Mouse (Mus musculus) ES-E14 (cell line): Measurements from ENCODE around the gene Gm49333. TPM values are rescaled to one million over a fixed set of nuclear protein-coding genes. Genes with fewer than 3 reads are reported as not detected.

Source experiments
- DNase-seq: peaks from one replicate; pipeline ENCODE4 v3.0.0-alpha.2; 2013; ENCODE audit warnings: low read depth, low spot score
- H3K27ac ChIP-seq: 2 replicates; pipeline ENCODE4 v1.5.1; 2012; ENCODE audit warnings: low read depth, mild to moderate bottlenecking, low read length, moderate library complexity, mixed read lengths; ENCODE audit not compliant: poor library complexity, insufficient read depth, severe bottlenecking
- H3K36me3 ChIP-seq: 2 replicates; pipeline ENCODE4 v1.6.1; 2012; ENCODE audit warnings: mild to moderate bottlenecking, low read length, moderate library complexity, mixed read lengths; ENCODE audit not compliant: control insufficient read depth, poor library complexity, insufficient read depth, severe bottlenecking
- H3K4me1 ChIP-seq, 2 experiments: fragments of 150-350 bp in 1 of 2; sonication (generic) in 1 of 2; 2 replicates each; pipeline ENCODE4 v1.6.1; 2012; ENCODE audit warnings: low read length in 2 of 2, mild to moderate bottlenecking in 1 of 2, mixed read lengths in 1 of 2; ENCODE audit not compliant: control insufficient read depth in 2 of 2, insufficient read depth in 2 of 2, poor library complexity in 1 of 2
- H3K4me3 ChIP-seq, 2 experiments: fragments of 150-350 bp in 1 of 2; sonication (generic) in 1 of 2; 2 replicates each; pipeline ENCODE4 v1.5.1; 2012; ENCODE audit warnings: low read length in 2 of 2, low read depth in 1 of 2, mild to moderate bottlenecking in 1 of 2, mixed read lengths in 1 of 2; ENCODE audit not compliant: insufficient read depth in 1 of 2, poor library complexity in 1 of 2, severe bottlenecking in 1 of 2
- H3K9ac ChIP-seq: 2 replicates; pipeline ENCODE4 v1.6.1; 2012; ENCODE audit warnings: low read depth, mild to moderate bottlenecking, low read length, mixed read lengths; ENCODE audit not compliant: poor library complexity, insufficient read depth, severe bottlenecking
- H3K9me3 ChIP-seq: fragments of 150-350 bp; sonication (generic); 2 replicates; pipeline ENCODE4 v1.6.1; 2012; ENCODE audit warnings: low read depth, mild to moderate bottlenecking, low read length; ENCODE audit not compliant: control insufficient read depth, insufficient read depth
- CHD2 ChIP-seq: IDR thresholded peaks from 2 replicates; pipeline ENCODE4 v1.6.1; 2014; ENCODE audit warnings: mild to moderate bottlenecking, low read depth, low read length, inconsistent platforms
- HCFC1 ChIP-seq: IDR thresholded peaks from 2 replicates; pipeline ENCODE4 v1.6.1; 2012; ENCODE audit warnings: low read length, inconsistent platforms, borderline replicate concordance; ENCODE audit not compliant: insufficient read depth
- MAFK ChIP-seq: IDR thresholded peaks from 2 replicates; pipeline ENCODE4 v1.6.1; 2014; ENCODE audit warnings: mild to moderate bottlenecking, low read depth, low read length, inconsistent platforms; ENCODE audit not compliant: insufficient read depth
- ZC3H11A ChIP-seq: IDR thresholded peaks from 2 replicates; pipeline ENCODE4 v1.6.1; 2012; ENCODE audit warnings: low read depth, mild to moderate bottlenecking, inconsistent platforms, low read length, borderline replicate concordance
- ZNF384 ChIP-seq: IDR thresholded peaks from 2 replicates; pipeline ENCODE4 v1.6.1; 2012; ENCODE audit warnings: low read depth, low read length, inconsistent platforms
- in situ Hi-C, 2 experiments: fragments of 600-800 bp; cut with MboI; formaldehyde crosslinking; loops; one replicate each; pipeline ENCODE4 v1.15.1; 2025; ENCODE audit warnings: low sequenced_read_pairs in 2 of 2, inconsistent platforms in 1 of 2; ENCODE audit not compliant: unreplicated experiment in 2 of 2
- total RNA-seq: library from RNA; depleted of rRNA; stranded (reverse); fragments of 300-350 nt; gene quantifications from 2 replicates; pipeline ENCODE4 v1.2.3, GENCODE M21; 2012

Gm49333 gene
- total RNA-seq, 1 experiment = not detected

- no peaks in the 10 kb centered on the region for H3K9me3 ChIP-seq
- no peak overlapping the region for H3K27ac ChIP-seq
- TF ChIP-seq ZC3H11A = no peak
- no peak for TF ChIP-seq ZNF384
- no peak for TF ChIP-seq CHD2
- TF ChIP-seq MAFK = no peak
- no peak for TF ChIP-seq HCFC1
- DNase-seq = no peak
- in situ Hi-C loops = no loop called here
- no peak overlapping the region for H3K9ac ChIP-seq
- no peaks in the 10 kb centered on the region for H3K36me3 ChIP-seq
- peaks cover 0 to 7% of the 10 kb centered on the region in 2 experiments; a peak in 1 of 4 replicates for H3K4me1 ChIP-seq
- H3K4me3 ChIP-seq = peak overlapping the region in 1 of 2 experiments; percentile 52; a peak in 1 of 4 replicates
Measured at GRCm38 (mm10) chr16:20590680-20591038, 20.8 kb upstream of the Gm49333 start.

- TF ChIP-seq HCFC1 (no peak), MAFK (no peak), CHD2 (no peak), ZC3H11A (no peak), ZNF384 (no peak)
- DNase-seq = no peak
- in situ Hi-C loops = no loop called here
- Histone ChIP-seq H3K4me1 (peaks cover 0 to 7% of the 10 kb centered on the region in 2 experiments; a peak in 1 of 4 replicates), H3K27ac (no peak overlapping the region), H3K9ac (peak overlapping the region; percentile 6; the same call in 1 of the 2 replicates), H3K4me3 (peak overlapping the region; percentile 48 to 55; a peak in 3 of 4 replicates), H3K36me3 (no peaks in the 10 kb centered on the region), H3K9me3 (no peaks in the 10 kb centered on the region)
Measured at GRCm38 (mm10) chr16:20591076-20591705, 20.2 kb upstream of the Gm49333 start.

GRCm38 (mm10) chr16:20595060-20595673 is 16.2 kb upstream of the Gm49333 start:
- no peak for DNase-seq
- H3K4me1 ChIP-seq = peaks cover 0 to 6% of the 10 kb centered on the region in 2 experiments; a peak in 1 of 4 replicates
- H3K4me3 ChIP-seq = no peak overlapping the region
- no peaks in the 10 kb centered on the region for H3K9me3 ChIP-seq
- H3K27ac ChIP-seq = no peak overlapping the region
- in situ Hi-C loops = no loop called here
- H3K9ac ChIP-seq = no peak overlapping the region
- H3K36me3 ChIP-seq = no peaks in the 10 kb centered on the region
- TF ChIP-seq CHD2 = no peak
- TF ChIP-seq HCFC1 = no peak
- no peak for TF ChIP-seq ZNF384
- TF ChIP-seq ZC3H11A = no peak
- TF ChIP-seq MAFK = no peak

- Histone ChIP-seq H3K4me3 (no peak overlapping the region), H3K9ac (no peak overlapping the region), H3K27ac (no peak overlapping the region), H3K9me3 (no peaks in the 10 kb centered on the region), H3K4me1 (peaks cover 0 to 3% of the 10 kb centered on the region in 2 experiments; a peak in 1 of 4 replicates), H3K36me3 (no peaks in the 10 kb centered on the region)
- no peak for TF ChIP-seq HCFC1
- no peak for DNase-seq
- in situ Hi-C loops = no loop called here
Measured at GRCm38 (mm10) chr16:20595737-20596136, 15.7 kb upstream of the Gm49333 start.
